Mouse (Mus musculus): ENCODE data around the gene Heca.

- no peak for TF ChIP-seq CTCF (IDR thresholded peaks at IDR 0.05; ENCODE audit: extremely low read depth, insufficient read depth, low read length)
- no peak for TF ChIP-seq POLR2A (IDR thresholded peaks at IDR 0.05; ENCODE audit: extremely low read depth, insufficient read depth, low read length)
These were observed 102.9 kb downstream of the Heca start for GRCm38 (mm10) chr10:17844781-17845537.

Measured in cortical plate, adult 2 months (tissue).